Mouse (Mus musculus) intestine, embryonic 14.5 days (tissue): Measurements from ENCODE around the gene Cers3. TPM values are rescaled to one million over a fixed set of nuclear protein-coding genes. Genes with fewer than 3 reads are reported as not detected.

Experiments used
- ATAC-seq: fragments of 200-750 bp; cut with Nextera tagmentation; replicated peaks from 2 replicates; pipeline ENCODE4 v1.8.0; 2017; ENCODE audit warnings: low read depth, moderate number of reproducible peaks, moderate TSS enrichment, moderate library complexity; ENCODE audit not compliant: low FRiP score, low TSS enrichment
- DNase-seq: peaks from one replicate; pipeline ENCODE4 v3.0.0-alpha.2; 2018; ENCODE audit warnings: low spot score
- H3K27ac ChIP-seq: fragments of 300-500 bp; sonication (generic); 2 replicates; pipeline ENCODE4 v1.5.1; 2014; ENCODE audit warnings: low read depth, mild to moderate bottlenecking, control low read depth
- H3K27me3 ChIP-seq: fragments of 300-500 bp; sonication (generic); replicated peaks from 2 replicates; pipeline ENCODE4 v1.6.1; 2014; ENCODE audit warnings: low read length, control low read depth; ENCODE audit not compliant: control insufficient read depth, insufficient read depth
- H3K36me3 ChIP-seq: fragments of 300-500 bp; sonication (generic); 2 replicates; pipeline ENCODE4 v1.6.1; 2014; ENCODE audit warnings: low read length, control low read depth; ENCODE audit not compliant: control insufficient read depth, insufficient read depth
- H3K4me1 ChIP-seq: fragments of 300-500 bp; sonication (generic); replicated peaks from 2 replicates; pipeline ENCODE4 v1.6.1; 2014; ENCODE audit warnings: low read length, control low read depth, mixed read lengths; ENCODE audit not compliant: control insufficient read depth, insufficient read depth
- H3K4me2 ChIP-seq: fragments of 300-500 bp; sonication (generic); 2 replicates; pipeline ENCODE4 v1.6.1; 2014; ENCODE audit warnings: low read length
- H3K4me3 ChIP-seq: fragments of 300-500 bp; sonication (generic); 2 replicates; pipeline ENCODE4 v1.5.1; 2014; ENCODE audit warnings: low read depth, low read length, control low read depth, mixed read lengths
- H3K9ac ChIP-seq: fragments of 300-500 bp; sonication (generic); 2 replicates; pipeline ENCODE4 v1.6.1; 2014; ENCODE audit warnings: mild to moderate bottlenecking, low read length
- H3K9me3 ChIP-seq: fragments of 300-500 bp; sonication (generic); 2 replicates; pipeline ENCODE4 v1.6.1; 2016; ENCODE audit warnings: low read length, control low read depth; ENCODE audit not compliant: control insufficient read depth
- WGBS: fragments of 180-500 bp; shearing (Covaris S2); extraction: QIAGEN DNeasy Blood & Tissue Kit; methylation state at CpG from one replicate; pipeline ENCODE4 v1.1.7; 2014; 5-methylcytosine and 5-hydroxymethylcytosine counted together
- polyA plus RNA-seq: library from polyadenylated mRNA; unstranded; fragments of >200 nt; fragmentation: Nextera tagmentation; extraction: Ambion mirVana; gene quantifications from 2 replicates; pipeline ENCODE4 v1.2.1, GENCODE M21; 2014

Cers3 gene
- polyA plus RNA-seq, 1 experiment from 2014 or later, result 2.4 TPM

- H3K9me3 ChIP-seq, result no peaks in the 10 kb centered on the region
- H3K9ac ChIP-seq, result no peak overlapping the region
- no peak for ATAC-seq
- no peak overlapping the region for H3K27ac ChIP-seq
- no peak overlapping the region for H3K4me3 ChIP-seq
- H3K27me3 ChIP-seq, result no peaks in the 10 kb centered on the region
- no peak overlapping the region for H3K4me2 ChIP-seq
- WGBS, result 95% methylated on average over 17 of the region's 17 CpGs
- H3K4me1 ChIP-seq, result no peaks in the 10 kb centered on the region
- H3K36me3 ChIP-seq, result no peaks in the 10 kb centered on the region
- DNase-seq, result no peak
These were observed 9.9 kb upstream of the Cers3 start for GRCm38 (mm10) chr7:66733431-66733830.

GRCm38 (mm10) chr7:66733882-66734281, 9.4 kb upstream of the Cers3 start:
- Histone ChIP-seq H3K4me2 (no peak overlapping the region), H3K9me3 (no peaks in the 10 kb centered on the region), H3K27me3 (no peaks in the 10 kb centered on the region), H3K9ac (no peak overlapping the region), H3K27ac (no peak overlapping the region), H3K36me3 (no peaks in the 10 kb centered on the region), H3K4me1 (no peaks in the 10 kb centered on the region), H3K4me3 (no peak overlapping the region)
- WGBS, result 95% methylated on average over 11 of the region's 11 CpGs
- no peak for DNase-seq
- ATAC-seq, result no peak

- H3K9ac ChIP-seq, result no peak overlapping the region
- no peaks in the 10 kb centered on the region for H3K36me3 ChIP-seq
- H3K4me3 ChIP-seq, result no peak overlapping the region
- no peak overlapping the region for H3K27ac ChIP-seq
- no peaks in the 10 kb centered on the region for H3K4me1 ChIP-seq
- ATAC-seq (no peak), DNase-seq (no peak)
- 93% methylated on average over 4 of the region's 4 CpGs for WGBS
- no peak overlapping the region for H3K4me2 ChIP-seq
- no peaks in the 10 kb centered on the region for H3K9me3 ChIP-seq
- no peaks in the 10 kb centered on the region for H3K27me3 ChIP-seq
These were observed 8.8 kb upstream of the Cers3 start for GRCm38 (mm10) chr7:66734466-66734865.

GRCm38 (mm10) chr7:66734993-66735392, 8.3 kb upstream of the Cers3 start:
- Histone ChIP-seq H3K4me3 (no peak overlapping the region), H3K9me3 (no peaks in the 10 kb centered on the region), H3K4me2 (no peak overlapping the region), H3K4me1 (no peaks in the 10 kb centered on the region), H3K36me3 (no peaks in the 10 kb centered on the region), H3K27ac (no peak overlapping the region), H3K27me3 (no peaks in the 10 kb centered on the region), H3K9ac (no peak overlapping the region)
- WGBS, result 73% methylated on average over 6 of the region's 6 CpGs
- peak; percentile 29 for DNase-seq
- no peak for ATAC-seq

- Histone ChIP-seq H3K27ac (no peak overlapping the region), H3K27me3 (no peaks in the 10 kb centered on the region), H3K4me3 (no peak overlapping the region), H3K4me2 (no peak overlapping the region), H3K9ac (no peak overlapping the region), H3K4me1 (no peaks in the 10 kb centered on the region), H3K9me3 (no peaks in the 10 kb centered on the region), H3K36me3 (no peaks in the 10 kb centered on the region)
- ATAC-seq, result no peak
- WGBS, result 88% methylated on average over 4 of the region's 4 CpGs
- DNase-seq, result no peak
These were observed 5.9 kb upstream of the Cers3 start for GRCm38 (mm10) chr7:66737418-66737817.

- WGBS, result 86% methylated on average over 5 of the region's 5 CpGs
- Histone ChIP-seq H3K9ac (no peak overlapping the region), H3K4me3 (no peak overlapping the region), H3K27me3 (no peaks in the 10 kb centered on the region), H3K36me3 (no peaks in the 10 kb centered on the region), H3K9me3 (no peaks in the 10 kb centered on the region), H3K4me2 (no peak overlapping the region), H3K27ac (no peak overlapping the region), H3K4me1 (no peaks in the 10 kb centered on the region)
- ATAC-seq (no peak), DNase-seq (no peak)
These were observed 2.3 kb upstream of the Cers3 start for GRCm38 (mm10) chr7:66741008-66741407.

- DNase-seq, result no peak
- H3K9ac ChIP-seq, result no peak overlapping the region
- no peak for ATAC-seq
- WGBS, result 73% methylated on average over 8 of the region's 8 CpGs
- no peak overlapping the region for H3K4me3 ChIP-seq
- H3K27me3 ChIP-seq, result no peaks in the 10 kb centered on the region
- H3K4me2 ChIP-seq, result no peak overlapping the region
- H3K9me3 ChIP-seq, result no peaks in the 10 kb centered on the region
- H3K4me1 ChIP-seq, result no peaks in the 10 kb centered on the region
- no peak overlapping the region for H3K27ac ChIP-seq
- no peaks in the 10 kb centered on the region for H3K36me3 ChIP-seq
These were observed 1.9 kb upstream of the Cers3 start for GRCm38 (mm10) chr7:66741412-66741811.

- no peak overlapping the region for H3K27ac ChIP-seq
- H3K4me3 ChIP-seq, result no peak overlapping the region
- H3K9me3 ChIP-seq, result no peaks in the 10 kb centered on the region
- 70% methylated on average over 7 of the region's 7 CpGs for WGBS
- H3K36me3 ChIP-seq, result no peaks in the 10 kb centered on the region
- no peak overlapping the region for H3K4me2 ChIP-seq
- H3K9ac ChIP-seq, result no peak overlapping the region
- ATAC-seq (no peak), DNase-seq (no peak)
- H3K27me3 ChIP-seq, result no peaks in the 10 kb centered on the region
- no peaks in the 10 kb centered on the region for H3K4me1 ChIP-seq
These were observed 3.7 kb downstream of the Cers3 start for GRCm38 (mm10) chr7:66746972-66747371.

- Histone ChIP-seq H3K27ac (no peak overlapping the region), H3K9ac (no peak overlapping the region), H3K36me3 (no peaks in the 10 kb centered on the region), H3K4me1 (no peaks in the 10 kb centered on the region; the same call in 1 of the 2 replicates), H3K4me3 (no peak overlapping the region), H3K9me3 (no peaks in the 10 kb centered on the region), H3K4me2 (no peak overlapping the region), H3K27me3 (no peaks in the 10 kb centered on the region)
- 76% methylated on average over 1 of the region's 1 CpGs for WGBS
- DNase-seq (no peak), ATAC-seq (no peak)
These were observed 6.7 kb downstream of the Cers3 start for GRCm38 (mm10) chr7:66749998-66750397.
